Mouse (Mus musculus) CD4-positive, CD25-positive, alpha-beta regulatory T cell, adult 2 months (primary cell): Measurements from ENCODE around the gene Pla2g6.
A peak's percentile ranks its signal among the peaks of the same experiment; 100 is the strongest.

ENCODE experiments used
- DNase-seq: peaks from one replicate; pipeline ENCODE4 v3.0.0-alpha.2; 2012; ENCODE audit warnings: low read depth, low spot score

Gene Pla2g6

GRCm38 (mm10) chr15:79328058-79328938, at the start of gene Pla2g6:
Gene Pla2g6, minus strand, starts transcription at chr15:79328390.
- peak; percentile 98 for DNase-seq

- DNase-seq: no peak
Measured at GRCm38 (mm10) chr15:79377681-79378080, 49.5 kb upstream of the Pla2g6 start.

- no peak for DNase-seq
Measured at GRCm38 (mm10) chr15:79374760-79375159, 46.6 kb upstream of the Pla2g6 start.

GRCm38 (mm10) chr15:79370281-79370843, 42.2 kb upstream of the Pla2g6 start:
- no peak for DNase-seq

GRCm38 (mm10) chr15:79369452-79370280, 41.5 kb upstream of the Pla2g6 start:
- DNase-seq: no peak

- no peak for DNase-seq
Measured at GRCm38 (mm10) chr15:79368861-79369440, 40.8 kb upstream of the Pla2g6 start.

- no peak for DNase-seq
Measured at GRCm38 (mm10) chr15:79368313-79368811, 40.2 kb upstream of the Pla2g6 start.

GRCm38 (mm10) chr15:79366402-79366801, 38.2 kb upstream of the Pla2g6 start:
- no peak for DNase-seq

- no peak for DNase-seq
Measured at GRCm38 (mm10) chr15:79365068-79365467, 36.9 kb upstream of the Pla2g6 start.

- DNase-seq: no peak
Measured at GRCm38 (mm10) chr15:79364120-79364519, 35.9 kb upstream of the Pla2g6 start.

GRCm38 (mm10) chr15:79361023-79361422, 32.8 kb upstream of the Pla2g6 start:
- no peak for DNase-seq

- DNase-seq: no peak
Measured at GRCm38 (mm10) chr15:79360371-79360770, 32.2 kb upstream of the Pla2g6 start.

- DNase-seq: no peak
Measured at GRCm38 (mm10) chr15:79359954-79360353, 31.8 kb upstream of the Pla2g6 start.

GRCm38 (mm10) chr15:79357974-79358690, 29.9 kb upstream of the Pla2g6 start:
- DNase-seq: no peak

- DNase-seq: peak; percentile 86
Measured at GRCm38 (mm10) chr15:79357036-79357911, 29.1 kb upstream of the Pla2g6 start.

- DNase-seq: no peak
Measured at GRCm38 (mm10) chr15:79356481-79356880, 28.3 kb upstream of the Pla2g6 start.

- no peak for DNase-seq
Measured at GRCm38 (mm10) chr15:79354619-79355018, 26.4 kb upstream of the Pla2g6 start.

GRCm38 (mm10) chr15:79353690-79354305, 25.6 kb upstream of the Pla2g6 start:
- no peak for DNase-seq

- DNase-seq: no peak
Measured at GRCm38 (mm10) chr15:79352479-79352878, 24.3 kb upstream of the Pla2g6 start.
